Mouse (Mus musculus): Measurements from ENCODE around the gene Pafah1b2. TPM values are rescaled to one million over a fixed set of nuclear protein-coding genes. Genes with fewer than 3 reads are reported as not detected.
A peak's percentile ranks its signal among the peaks of the same experiment; 100 is the strongest.

Gene Pafah1b2
- polyA plus RNA-seq (2015; fragmentation: Nextera tagmentation; extraction: Ambion mirVana): 182 and 188 TPM in 2 replicates

DNA sequence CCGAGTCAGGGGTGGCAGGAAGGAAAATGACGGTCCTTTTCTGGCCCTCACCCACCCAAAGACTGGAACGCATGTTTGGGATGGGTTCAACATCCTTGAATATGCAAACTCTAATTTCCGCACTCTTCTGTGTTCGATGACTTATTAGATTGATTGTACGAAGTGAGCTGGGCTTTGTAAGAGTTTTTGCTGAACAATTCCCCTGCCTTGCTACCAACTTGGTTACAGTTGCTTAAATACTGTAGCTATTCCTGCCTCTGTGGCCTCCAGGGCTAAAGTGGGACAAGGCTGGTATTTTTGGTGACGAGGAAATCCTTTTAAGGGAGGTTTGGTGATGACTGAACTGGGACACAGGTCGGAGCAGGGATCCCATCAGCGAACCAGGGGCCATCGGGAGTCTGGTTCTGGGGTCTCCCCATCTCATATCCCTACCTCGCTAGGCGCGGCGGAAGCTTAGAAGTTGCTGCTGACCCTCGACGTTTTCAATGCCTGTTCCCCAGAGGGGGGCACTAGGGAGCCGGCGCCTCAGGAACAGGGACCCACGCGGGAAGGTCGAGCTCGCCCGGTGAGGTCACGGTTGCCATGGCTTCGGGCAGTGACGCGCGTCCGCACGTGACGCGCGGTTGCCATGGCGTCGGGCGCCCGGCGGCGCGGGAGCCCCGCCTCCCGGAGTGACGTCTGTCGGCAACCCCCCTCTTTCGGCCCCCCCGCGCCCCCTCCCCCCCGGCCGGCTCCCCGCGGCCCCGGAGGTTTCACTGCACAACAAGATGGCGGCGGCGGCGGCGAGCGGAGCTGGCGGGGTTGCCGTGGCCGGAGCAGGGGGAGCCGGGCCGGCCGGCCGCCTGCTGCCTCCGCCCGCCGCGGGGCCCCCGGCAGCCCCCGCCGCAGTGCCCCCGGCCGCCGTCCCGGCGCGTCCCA, at the start of gene Pafah1b2, which contains the start of gene Sik3:
Gene Pafah1b2, minus strand, starts transcription at position 600 of the 918 bp plus-strand sequence.
Gene Sik3, plus strand, starts transcription at position 730 of the 918 bp plus-strand sequence.
- Histone ChIP-seq H3K4me3 (peak within 1 kb of the TSS; percentile 97), H3K4me1 (peaks cover 35% of the 10 kb centered on the region), H3K27ac (peak within 1 kb of the TSS; percentile 90), H3K36me3 (no peaks in the 10 kb centered on the region), H3K27me3 (no peaks in the 10 kb centered on the region), H3K9ac (peak within 1 kb of the TSS; percentile 95), H3K4me2 (peak within 1 kb of the TSS; percentile 68), H3K9me3 (no peaks in the 10 kb centered on the region)
- 2% methylated on average over 55 of the region's 78 CpGs for WGBS
- peak; percentile 83 for ATAC-seq (ENCODE audit: insufficient number of reproducible peaks, low FRiP score, low TSS enrichment, low read depth)

DNA sequence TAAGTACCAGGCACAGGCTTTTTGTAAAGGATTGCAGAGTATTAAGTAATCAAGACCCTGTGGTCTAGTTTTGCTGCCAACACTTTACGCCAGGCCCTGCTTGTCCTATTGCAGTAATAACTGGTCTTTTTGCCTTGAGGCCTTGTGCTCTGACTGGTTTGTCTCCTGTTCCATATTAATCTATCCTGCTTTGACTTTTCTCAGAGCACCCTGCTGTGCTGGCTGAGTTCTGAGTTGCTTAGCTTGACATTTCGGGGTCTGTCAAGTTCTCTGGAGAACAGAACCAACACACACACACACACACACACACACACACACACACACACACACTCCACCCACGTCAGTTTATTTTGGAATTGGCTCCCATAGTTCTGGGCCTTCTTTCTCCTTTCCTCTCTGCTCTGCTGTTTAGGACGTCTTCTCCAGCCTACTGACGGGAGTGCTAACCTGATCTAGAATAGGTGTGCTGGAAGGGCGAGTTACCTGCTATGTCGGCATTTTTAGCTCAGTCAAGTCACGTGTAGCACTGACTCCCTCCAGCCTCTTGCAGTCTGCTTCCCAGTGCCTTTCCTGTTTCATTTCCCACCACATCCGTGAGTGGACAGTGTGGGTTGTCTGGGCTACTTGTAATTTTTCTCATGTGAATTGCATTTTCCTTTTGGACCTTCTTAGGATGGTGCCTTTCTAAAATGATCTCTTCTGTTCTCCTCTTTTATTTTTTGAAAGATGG, 49.4 kb upstream of the Pafah1b2 start:
- Histone ChIP-seq H3K9ac (no peak overlapping the region), H3K27ac (peak overlapping the region; percentile 57), H3K4me1 (peaks cover 7% of the 10 kb centered on the region; the same call in 1 of the 2 replicates), H3K4me3 (no peak overlapping the region), H3K4me2 (no peak overlapping the region), H3K36me3 (no peaks in the 10 kb centered on the region), H3K9me3 (no peaks in the 10 kb centered on the region), H3K27me3 (no peaks in the 10 kb centered on the region)
- no peak for ATAC-seq (ENCODE audit: insufficient number of reproducible peaks, low FRiP score, low TSS enrichment, low read depth)
- 51% methylated on average over 9 of the region's 9 CpGs for WGBS

DNA sequence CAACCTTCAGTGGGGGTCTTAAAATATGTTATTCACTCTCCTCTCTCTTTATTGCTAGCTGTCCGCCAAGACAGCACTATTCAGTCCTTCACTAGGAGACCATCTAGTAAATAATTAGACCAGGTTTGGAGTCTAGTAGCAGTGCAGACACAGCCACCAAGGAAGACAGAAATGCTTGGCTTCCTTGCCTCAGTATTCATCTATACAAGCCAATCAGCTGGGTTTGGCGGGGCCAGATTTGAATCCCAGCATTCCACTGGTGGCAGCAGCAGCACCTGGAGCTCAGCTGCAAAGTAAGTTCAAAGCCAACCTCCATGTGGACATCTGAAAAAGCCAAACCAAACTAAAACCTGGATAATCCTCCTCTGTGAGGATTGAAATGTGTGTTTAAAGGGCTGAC, 47.8 kb upstream of the Pafah1b2 start:
- Histone ChIP-seq H3K27me3 (no peaks in the 10 kb centered on the region), H3K4me1 (peaks cover 11% of the 10 kb centered on the region; the same call in 1 of the 2 replicates), H3K9ac (no peak overlapping the region), H3K27ac (no peak overlapping the region), H3K9me3 (no peaks in the 10 kb centered on the region), H3K4me2 (no peak overlapping the region), H3K36me3 (no peaks in the 10 kb centered on the region), H3K4me3 (no peak overlapping the region)
- no peak for ATAC-seq (ENCODE audit: insufficient number of reproducible peaks, low FRiP score, low TSS enrichment, low read depth)
- 86% methylated on average over 2 of the region's 2 CpGs for WGBS

DNA sequence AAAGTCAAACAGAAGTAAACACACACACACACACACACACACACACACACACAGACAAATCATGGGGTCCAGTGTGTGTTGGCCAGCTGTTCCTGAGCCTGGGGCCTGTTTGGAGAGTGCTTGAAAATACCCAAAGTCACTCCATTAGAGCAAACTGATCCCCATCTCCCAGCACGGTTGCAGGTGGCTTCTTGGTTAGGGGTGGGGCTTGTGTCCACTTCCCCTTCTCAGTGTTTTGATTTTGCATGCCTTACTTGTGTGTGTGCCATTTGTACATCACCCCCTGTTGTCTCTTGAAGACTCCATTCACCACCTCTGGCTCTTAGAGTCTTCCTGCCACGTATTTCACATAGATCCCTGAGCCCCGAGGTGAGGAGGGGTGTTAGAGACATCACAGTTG, 45.6 kb upstream of the Pafah1b2 start:
- Histone ChIP-seq H3K4me2 (no peak overlapping the region), H3K9me3 (no peaks in the 10 kb centered on the region), H3K9ac (no peak overlapping the region), H3K27ac (no peak overlapping the region), H3K36me3 (no peaks in the 10 kb centered on the region), H3K4me1 (peaks cover 14% of the 10 kb centered on the region), H3K4me3 (no peak overlapping the region), H3K27me3 (no peaks in the 10 kb centered on the region)
- no peak for ATAC-seq (ENCODE audit: insufficient number of reproducible peaks, low FRiP score, low TSS enrichment, low read depth)
- 84% methylated on average over 3 of the region's 3 CpGs for WGBS

DNA sequence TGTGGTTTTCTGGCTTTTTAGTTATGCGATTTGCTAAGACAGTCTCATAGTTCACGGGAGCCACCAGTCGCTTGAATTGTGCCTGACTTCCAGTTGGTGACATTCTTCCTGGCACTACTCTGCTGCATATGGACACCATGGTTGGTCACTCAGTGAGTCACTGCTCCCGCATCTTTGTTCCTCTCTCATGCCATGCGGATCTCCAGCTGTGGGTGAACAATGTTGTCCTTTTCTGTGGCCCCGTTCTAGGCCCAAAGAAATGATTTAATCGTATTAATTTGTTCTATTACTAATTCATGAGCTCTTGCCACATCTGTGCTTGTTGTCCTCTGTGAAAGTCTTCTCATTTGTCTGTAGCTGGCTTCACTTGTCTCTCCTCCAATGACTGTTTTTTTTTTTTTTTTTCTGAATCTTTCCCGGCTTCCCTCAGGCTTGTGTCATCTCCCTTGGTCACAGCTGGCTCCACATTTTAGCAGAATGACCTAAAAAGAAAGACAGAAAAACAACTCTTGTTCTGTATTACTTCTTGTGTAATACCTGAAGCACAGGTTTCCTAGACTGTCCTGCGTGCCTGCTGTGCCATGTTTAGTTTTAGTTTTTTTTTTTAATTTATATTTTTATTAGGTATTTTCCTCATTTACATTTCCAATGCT, 40.6 kb upstream of the Pafah1b2 start:
- H3K9me3 ChIP-seq: no peaks in the 10 kb centered on the region
- no peak overlapping the region for H3K4me3 ChIP-seq
- no peak for ATAC-seq (ENCODE audit: insufficient number of reproducible peaks, low FRiP score, low TSS enrichment, low read depth)
- no peaks in the 10 kb centered on the region for H3K36me3 ChIP-seq
- no peak overlapping the region for H3K27ac ChIP-seq
- H3K4me1 ChIP-seq: peaks cover 17% of the 10 kb centered on the region
- H3K4me2 ChIP-seq: no peak overlapping the region
- H3K27me3 ChIP-seq: no peaks in the 10 kb centered on the region
- H3K9ac ChIP-seq: no peak overlapping the region
- 83% methylated on average over 9 of the region's 9 CpGs for WGBS

DNA sequence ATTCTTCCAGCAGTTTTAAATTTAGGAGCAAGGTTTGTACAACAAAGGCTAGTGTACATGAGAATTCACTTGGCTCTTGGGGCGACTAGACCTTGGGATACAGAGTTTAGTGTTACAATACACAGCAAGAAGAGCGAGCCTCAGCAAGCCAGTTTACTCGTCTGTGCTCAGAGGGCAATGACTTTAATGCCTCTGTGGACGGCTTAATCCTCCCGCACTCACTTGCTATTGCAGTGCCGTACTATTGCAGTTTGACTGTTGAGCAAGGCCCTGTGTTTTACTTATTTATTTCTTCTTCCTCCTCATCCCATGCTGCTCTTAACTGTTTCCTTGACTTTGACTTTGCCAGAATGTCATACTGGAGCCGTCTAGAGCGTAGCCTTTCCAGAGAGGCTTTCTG, 37.7 kb upstream of the Pafah1b2 start:
- no peaks in the 10 kb centered on the region for H3K27me3 ChIP-seq
- WGBS: 68% methylated on average over 8 of the region's 8 CpGs
- ATAC-seq (ENCODE audit: insufficient number of reproducible peaks, low FRiP score, low TSS enrichment, low read depth): no peak

DNA sequence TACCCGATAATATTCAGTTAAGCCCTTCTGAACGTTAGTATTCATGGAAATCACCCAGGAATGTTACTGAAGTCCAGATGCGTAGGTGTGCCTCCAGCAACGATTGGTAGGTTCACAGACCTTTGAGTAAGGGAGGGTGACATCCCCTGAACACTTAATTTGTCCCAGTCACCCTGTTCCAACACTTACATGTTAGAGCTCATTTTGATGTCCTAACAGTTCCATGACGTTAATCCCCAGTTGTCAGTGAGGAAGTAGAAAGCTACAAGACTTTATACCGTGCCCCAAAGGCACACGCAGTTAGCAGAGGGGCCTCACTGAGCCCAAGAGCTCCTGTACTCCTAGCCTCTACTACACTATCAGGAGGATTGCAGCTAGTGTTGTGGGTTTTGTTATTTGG, 37.0 kb upstream of the Pafah1b2 start:
- ATAC-seq (ENCODE audit: insufficient number of reproducible peaks, low FRiP score, low TSS enrichment, low read depth): no peak
- Histone ChIP-seq H3K27ac (no peak overlapping the region), H3K4me3 (no peak overlapping the region), H3K36me3 (no peaks in the 10 kb centered on the region), H3K27me3 (no peaks in the 10 kb centered on the region), H3K9ac (no peak overlapping the region), H3K9me3 (no peaks in the 10 kb centered on the region), H3K4me1 (peaks cover 8% of the 10 kb centered on the region; the same call in 1 of the 2 replicates), H3K4me2 (no peak overlapping the region)
- 37% methylated on average over 7 of the region's 7 CpGs for WGBS

More for the DNA sequence above, 37.7 kb upstream of the Pafah1b2 start:
- Histone ChIP-seq H3K27ac (no peak overlapping the region), H3K9me3 (no peaks in the 10 kb centered on the region), H3K4me1 (peaks cover 9% of the 10 kb centered on the region; the same call in 1 of the 2 replicates), H3K9ac (no peak overlapping the region), H3K36me3 (no peaks in the 10 kb centered on the region), H3K4me2 (no peak overlapping the region), H3K4me3 (no peak overlapping the region)

DNA sequence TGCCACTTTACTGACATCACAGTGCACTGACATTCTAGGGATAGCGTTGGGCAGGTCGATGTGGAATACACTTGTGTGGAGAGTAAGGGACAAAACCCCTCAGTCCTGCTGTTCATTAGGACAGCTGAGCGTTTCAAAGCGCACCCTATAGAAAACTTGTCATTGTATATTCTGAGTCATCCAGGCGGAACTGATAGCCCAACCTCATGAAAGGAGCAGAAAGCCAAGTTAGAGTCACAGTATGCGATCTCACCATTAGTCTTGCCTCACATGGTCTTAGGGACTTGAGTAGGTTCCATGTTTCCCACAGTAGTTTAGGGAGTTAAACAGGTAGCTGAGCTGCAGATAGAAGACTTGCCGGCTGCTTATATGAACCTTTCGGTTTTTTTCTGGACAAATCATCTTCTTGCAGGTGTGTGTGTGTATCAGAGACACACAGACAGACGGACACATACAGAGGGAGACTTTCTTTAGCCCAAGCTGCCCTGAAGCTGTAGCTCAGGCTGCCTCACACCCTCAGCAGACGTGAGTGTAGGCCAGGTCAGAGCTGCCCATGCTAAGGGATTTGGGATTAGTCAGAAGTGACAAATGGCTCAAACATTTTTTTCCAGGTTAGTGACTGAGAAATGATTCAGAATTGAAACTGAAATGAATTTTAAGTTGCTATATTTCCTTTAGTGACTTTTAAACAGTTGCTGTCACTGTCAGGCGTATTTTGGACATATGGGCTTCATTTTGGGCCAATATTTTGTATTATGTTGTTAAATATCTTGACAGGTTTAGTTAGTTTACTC, 34.4 kb upstream of the Pafah1b2 start:
- Histone ChIP-seq H3K36me3 (no peaks in the 10 kb centered on the region), H3K27me3 (no peaks in the 10 kb centered on the region), H3K27ac (no peak overlapping the region), H3K4me2 (no peak overlapping the region), H3K4me3 (no peak overlapping the region), H3K9me3 (no peaks in the 10 kb centered on the region), H3K9ac (no peak overlapping the region), H3K4me1 (0 out of 2 replicates have a peak, but pooled peaks cover 7% of the 10 kb centered on the region)
- ATAC-seq (ENCODE audit: insufficient number of reproducible peaks, low FRiP score, low TSS enrichment, low read depth): no peak
- 84% methylated on average over 11 of the region's 11 CpGs for WGBS

DNA sequence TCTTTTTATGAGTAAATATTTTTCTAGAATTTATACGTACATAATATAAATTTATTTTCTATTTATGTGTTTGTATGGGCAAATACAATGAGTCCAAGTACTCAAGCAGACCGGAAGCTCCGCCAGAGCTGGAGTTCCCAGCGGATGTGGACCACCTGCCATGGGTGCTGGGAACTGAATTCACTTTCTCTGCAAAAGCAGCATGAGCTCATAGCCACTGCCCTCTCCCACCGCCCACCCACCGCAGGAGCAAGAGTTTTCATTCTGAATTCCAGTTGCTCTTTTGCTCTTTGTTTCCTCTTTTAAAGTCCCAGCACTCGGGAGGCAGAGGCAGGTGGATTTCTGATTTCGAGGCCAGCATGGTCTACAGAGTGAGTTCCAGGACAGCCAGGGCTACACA, 31.1 kb upstream of the Pafah1b2 start:
- no peak for ATAC-seq (ENCODE audit: insufficient number of reproducible peaks, low FRiP score, low TSS enrichment, low read depth)
- Histone ChIP-seq H3K4me1 (0 out of 2 replicates have a peak, but pooled peaks cover under 1% of the 10 kb centered on the region), H3K36me3 (peaks cover 7% of the 10 kb centered on the region; the same call in 1 of the 2 replicates), H3K9ac (no peak overlapping the region), H3K27ac (no peak overlapping the region), H3K4me3 (no peak overlapping the region), H3K9me3 (no peaks in the 10 kb centered on the region), H3K27me3 (no peaks in the 10 kb centered on the region), H3K4me2 (no peak overlapping the region)
- WGBS: 87% methylated on average over 8 of the region's 8 CpGs

DNA sequence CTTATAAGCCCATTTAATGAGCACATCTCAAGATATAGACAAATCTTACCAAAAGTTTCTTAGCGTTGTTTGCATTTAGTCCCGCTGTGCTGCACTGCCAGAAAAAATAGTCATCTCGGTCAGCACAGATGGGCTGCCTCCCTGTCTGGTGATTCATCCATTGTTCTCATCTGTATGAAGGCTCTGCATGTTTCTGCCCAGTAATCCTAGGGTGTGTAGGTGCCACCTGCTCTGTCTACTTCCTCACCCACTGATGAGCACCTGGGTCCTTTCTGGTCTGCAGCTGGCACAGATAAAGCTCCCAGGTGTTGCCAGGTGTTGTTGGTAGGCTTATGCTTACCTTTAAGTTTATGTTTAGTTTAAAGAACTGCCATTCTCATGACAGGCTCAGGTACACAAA, 29.9 kb upstream of the Pafah1b2 start:
- Histone ChIP-seq H3K36me3 (peaks cover 7% of the 10 kb centered on the region; the same call in 1 of the 2 replicates), H3K4me2 (no peak overlapping the region), H3K4me1 (no peaks in the 10 kb centered on the region), H3K4me3 (no peak overlapping the region), H3K27me3 (no peaks in the 10 kb centered on the region), H3K9me3 (no peaks in the 10 kb centered on the region), H3K27ac (no peak overlapping the region), H3K9ac (no peak overlapping the region)
- 82% methylated on average over 3 of the region's 3 CpGs for WGBS
- no peak for ATAC-seq (ENCODE audit: insufficient number of reproducible peaks, low FRiP score, low TSS enrichment, low read depth)

DNA sequence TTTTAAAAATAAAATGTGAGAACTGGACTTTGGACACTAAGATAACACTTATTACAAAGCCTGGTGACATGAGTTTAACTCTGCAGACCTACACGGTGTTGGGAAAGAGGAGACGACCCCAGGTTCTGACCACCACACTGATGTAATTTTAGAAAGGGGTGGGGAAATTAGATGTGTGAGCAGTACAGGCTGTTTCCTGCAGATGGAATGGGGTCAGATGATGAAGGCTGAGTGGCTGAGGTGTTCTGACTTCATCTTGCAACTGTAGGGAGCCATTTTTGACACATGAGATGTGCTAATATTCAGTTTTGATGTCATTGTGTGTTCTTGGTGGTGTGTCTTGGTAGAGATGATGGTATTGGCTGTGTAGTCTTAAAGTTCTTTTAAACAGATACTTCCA, 28.7 kb upstream of the Pafah1b2 start:
- 80% methylated on average over 2 of the region's 2 CpGs for WGBS
- Histone ChIP-seq H3K4me1 (no peaks in the 10 kb centered on the region), H3K4me3 (no peak overlapping the region), H3K9me3 (no peaks in the 10 kb centered on the region), H3K27ac (no peak overlapping the region), H3K36me3 (peaks cover 7% of the 10 kb centered on the region; the same call in 1 of the 2 replicates), H3K4me2 (no peak overlapping the region), H3K27me3 (no peaks in the 10 kb centered on the region), H3K9ac (no peak overlapping the region)
- no peak for ATAC-seq (ENCODE audit: insufficient number of reproducible peaks, low FRiP score, low TSS enrichment, low read depth)
